Mouse (Mus musculus) forebrain, embryonic 15.5 days (tissue): Measurements from ENCODE around the gene Gm45208. TPM values are rescaled to one million over a fixed set of nuclear protein-coding genes. Genes with fewer than 3 reads are reported as not detected.

Source experiments
- ATAC-seq: fragments of 200-750 bp; cut with Nextera tagmentation; replicated peaks from 2 replicates; pipeline ENCODE4 v1.8.0; 2017; ENCODE audit warnings: mild to moderate bottlenecking, moderate TSS enrichment, moderate library complexity
- H3K27ac ChIP-seq: fragments of 300-500 bp; sonication (generic); replicated peaks from 2 replicates; pipeline ENCODE4 v1.5.1; 2015; ENCODE audit warnings: mild to moderate bottlenecking, inconsistent platforms
- H3K27me3 ChIP-seq: fragments of 300-500 bp; sonication (generic); 2 replicates; pipeline ENCODE4 v1.6.1; 2015; ENCODE audit warnings: inconsistent platforms
- H3K36me3 ChIP-seq: fragments of 300-500 bp; sonication (generic); 2 replicates; pipeline ENCODE4 v1.6.1; 2015; ENCODE audit warnings: mild to moderate bottlenecking, inconsistent platforms
- H3K4me1 ChIP-seq: fragments of 300-500 bp; sonication (generic); 2 replicates; pipeline ENCODE4 v1.6.1; 2015; ENCODE audit warnings: inconsistent platforms
- H3K4me2 ChIP-seq: fragments of 300-500 bp; sonication (generic); replicated peaks from 2 replicates; pipeline ENCODE4 v1.6.1; 2015; ENCODE audit warnings: mild to moderate bottlenecking, inconsistent platforms
- H3K4me3 ChIP-seq: fragments of 300-500 bp; sonication (generic); 2 replicates; pipeline ENCODE4 v1.5.1; 2015; ENCODE audit warnings: mild to moderate bottlenecking, inconsistent platforms
- H3K9ac ChIP-seq: fragments of 300-500 bp; sonication (generic); replicated peaks from 2 replicates; pipeline ENCODE4 v1.6.1; 2015; ENCODE audit warnings: mild to moderate bottlenecking, inconsistent platforms
- H3K9me3 ChIP-seq: fragments of 300-500 bp; sonication (generic); 2 replicates; pipeline ENCODE4 v1.6.1; 2016; ENCODE audit warnings: inconsistent platforms
- WGBS: fragments of 180-500 bp; shearing (Covaris S2); methylation state at CpG from one replicate; pipeline ENCODE4 v1.1.7; 2015; ENCODE audit warnings: mixed read lengths; 5-methylcytosine and 5-hydroxymethylcytosine counted together
- polyA plus RNA-seq: library from polyadenylated mRNA; unstranded; fragments of >200 nt; fragmentation: Nextera tagmentation; extraction: Ambion mirVana; gene quantifications from 2 replicates; pipeline ENCODE4 v1.2.1, GENCODE M21; 2015

The Gm45208 gene
- polyA plus RNA-seq, 1 experiment from 2014 or later, result 0.84 TPM

GRCm38 (mm10) chrX:7779294-7779693 lies 57.2 kb downstream of the Gm45208 start:
- 18% methylated on average over 3 of the region's 3 CpGs for whole genome bisulfite sequencing
- H3K9ac ChIP-seq, result no peak overlapping the region
- H3K9me3 ChIP-seq, result no peaks in the 10 kb centered on the region
- no peak overlapping the region for H3K4me3 ChIP-seq
- ATAC-seq, result no peak
- no peaks in the 10 kb centered on the region for H3K27me3 ChIP-seq
- H3K27ac ChIP-seq, result no peak overlapping the region
- H3K4me1 ChIP-seq, result no peaks in the 10 kb centered on the region
- no peaks in the 10 kb centered on the region for H3K36me3 ChIP-seq
- no peak overlapping the region for H3K4me2 ChIP-seq

Other genes starting within 250 kb of the Gm45208 start
- gene Foxp3, start 148.6 kb upstream of the Gm45208 start, polyA plus RNA-seq, result 0.05 and 0.10 TPM in 2 replicates
- 4.8 and 4.9 TPM in 2 replicates for gene Ppp1r3f, start 148.0 kb upstream of the Gm45208 start, polyA plus RNA-seq
- 40.5 and 42.4 TPM in 2 replicates for gene Ccdc22, start 116.7 kb upstream of the Gm45208 start, polyA plus RNA-seq
- 0.05 and 0.19 TPM in 2 replicates for gene Cacna1f, start 115.2 kb upstream of the Gm45208 start, polyA plus RNA-seq
- gene Syp, start 83.8 kb upstream of the Gm45208 start, polyA plus RNA-seq, result 109 and 120 TPM in 2 replicates
- 1.3 and 1.9 TPM in 2 replicates for gene Prickle3, start 65.0 kb upstream of the Gm45208 start, polyA plus RNA-seq
- gene Plp2, start 50.9 kb upstream of the Gm45208 start, polyA plus RNA-seq, result 36.8 and 40.0 TPM in 2 replicates
- gene Magix, start 41.0 kb upstream of the Gm45208 start, polyA plus RNA-seq, result 0.11 and 0.13 TPM in 2 replicates
- gene Gpkow, start 25.1 kb upstream of the Gm45208 start, polyA plus RNA-seq, result 47.4 and 50.2 TPM in 2 replicates
- 38.0 and 43.1 TPM in 2 replicates for gene Wdr45, start 7.9 kb upstream of the Gm45208 start, polyA plus RNA-seq
- gene Praf2, start 6.2 kb downstream of the Gm45208 start, polyA plus RNA-seq, result 104 and 107 TPM in 2 replicates
- 55.5 and 63.3 TPM in 2 replicates for gene Ccdc120, start 28.7 kb downstream of the Gm45208 start, polyA plus RNA-seq
- gene Tfe3, start 40.3 kb downstream of the Gm45208 start, polyA plus RNA-seq, result 21.8 and 23.4 TPM in 2 replicates
- 77.6 and 78.5 TPM in 2 replicates for gene Gripap1, start 67.5 kb downstream of the Gm45208 start, polyA plus RNA-seq
- 2.8 and 3.1 TPM in 2 replicates for gene Kcnd1, start 100.0 kb downstream of the Gm45208 start, polyA plus RNA-seq
- 53.8 and 55.8 TPM in 2 replicates for gene Otud5, start 119.1 kb downstream of the Gm45208 start, polyA plus RNA-seq
- 16.3 and 17.6 TPM in 2 replicates for gene Pim2, start 156.0 kb downstream of the Gm45208 start, polyA plus RNA-seq
- 44.5 and 45.0 TPM in 2 replicates for gene Slc35a2, start 161.8 kb downstream of the Gm45208 start, polyA plus RNA-seq
- 207 and 210 TPM in 2 replicates for gene Pqbp1, start 177.0 kb downstream of the Gm45208 start, polyA plus RNA-seq
- 160 and 165 TPM in 2 replicates for gene Timm17b, start 177.1 kb downstream of the Gm45208 start, polyA plus RNA-seq
- not detected in 2 replicates for gene Gm10491, start 185.6 kb downstream of the Gm45208 start, polyA plus RNA-seq
- not detected in 2 replicates for gene Gm10490, start 187.3 kb downstream of the Gm45208 start, polyA plus RNA-seq
- 131 and 141 TPM in 2 replicates for gene Pcsk1n, start 197.6 kb downstream of the Gm45208 start, polyA plus RNA-seq
- not detected in 2 replicates for gene Eras, start 206.4 kb downstream of the Gm45208 start, polyA plus RNA-seq
- 51.3 and 55.7 TPM in 2 replicates for gene Hdac6, start 225.6 kb downstream of the Gm45208 start, polyA plus RNA-seq